Mouse (Mus musculus) kidney, embryonic 15.5 days (tissue): ENCODE results near the gene Jun. TPM values are rescaled to one million over a fixed set of nuclear protein-coding genes. Genes with fewer than 3 reads are reported as not detected.

Experiments used
- ATAC-seq: fragments of 200-750 bp; cut with Nextera tagmentation; replicated peaks from 2 replicates; pipeline ENCODE4 v1.8.0; 2017; ENCODE audit warnings: moderate TSS enrichment; ENCODE audit not compliant: low FRiP score
- H3K27ac ChIP-seq: fragments of 300-500 bp; sonication (generic); 2 replicates; pipeline ENCODE4 v1.5.1; 2015; ENCODE audit warnings: mild to moderate bottlenecking, inconsistent platforms
- H3K27me3 ChIP-seq: fragments of 300-500 bp; sonication (generic); 2 replicates; pipeline ENCODE4 v1.6.1; 2015; ENCODE audit warnings: inconsistent platforms
- H3K36me3 ChIP-seq: fragments of 300-500 bp; sonication (generic); 2 replicates; pipeline ENCODE4 v1.6.1; 2015; ENCODE audit warnings: inconsistent platforms
- H3K4me1 ChIP-seq: fragments of 300-500 bp; sonication (generic); 2 replicates; pipeline ENCODE4 v1.6.1; 2015; ENCODE audit warnings: inconsistent platforms
- H3K4me2 ChIP-seq: fragments of 300-500 bp; sonication (generic); 2 replicates; pipeline ENCODE4 v1.6.1; 2015; ENCODE audit warnings: moderate library complexity, mild to moderate bottlenecking, inconsistent platforms
- H3K4me3 ChIP-seq: fragments of 300-500 bp; sonication (generic); replicated peaks from 2 replicates; pipeline ENCODE4 v1.5.1; 2015; ENCODE audit warnings: mild to moderate bottlenecking, inconsistent platforms
- H3K9ac ChIP-seq: fragments of 300-500 bp; sonication (generic); 2 replicates; pipeline ENCODE4 v1.6.1; 2015; ENCODE audit warnings: mild to moderate bottlenecking, inconsistent platforms
- H3K9me3 ChIP-seq: fragments of 300-500 bp; sonication (generic); replicated peaks from 2 replicates; pipeline ENCODE4 v1.6.1; 2016; ENCODE audit warnings: inconsistent platforms
- WGBS: fragments of 180-500 bp; shearing (Covaris S2); methylation state at CpG from one replicate; pipeline ENCODE4 v1.1.7; 2015; ENCODE audit warnings: mixed read lengths; 5-methylcytosine and 5-hydroxymethylcytosine counted together
- polyA plus RNA-seq: library from polyadenylated mRNA; unstranded; fragments of >200 nt; fragmentation: Nextera tagmentation; extraction: Ambion mirVana; gene quantifications from 2 replicates; pipeline ENCODE4 v1.2.1, GENCODE M21; 2015

Jun gene
- polyA plus RNA-seq, 1 experiment from 2014 or later: 70.1 TPM

GRCm38 (mm10) chr4:95070407-95070806 is 18.4 kb upstream of the Jun start:
- 69% methylated on average over 5 of the region's 5 CpGs for WGBS
- H3K4me3 ChIP-seq: no peak overlapping the region
- no peak overlapping the region for H3K9ac ChIP-seq
- H3K4me1 ChIP-seq: peaks cover 10% of the 10 kb centered on the region
- no peak overlapping the region for H3K4me2 ChIP-seq
- ATAC-seq: no peak
- H3K9me3 ChIP-seq: no peaks in the 10 kb centered on the region
- H3K36me3 ChIP-seq: no peaks in the 10 kb centered on the region
- H3K27me3 ChIP-seq: no peaks in the 10 kb centered on the region
- H3K27ac ChIP-seq: no peak overlapping the region

- H3K9me3 ChIP-seq: no peaks in the 10 kb centered on the region
- no peaks in the 10 kb centered on the region for H3K36me3 ChIP-seq
- H3K4me3 ChIP-seq: no peak overlapping the region
- H3K27me3 ChIP-seq: no peaks in the 10 kb centered on the region
- ATAC-seq: no peak
- no peak overlapping the region for H3K9ac ChIP-seq
- WGBS: 80% methylated on average over 8 of the region's 8 CpGs
- H3K4me1 ChIP-seq: peaks cover 6% of the 10 kb centered on the region
- H3K4me2 ChIP-seq: no peak overlapping the region
- no peak overlapping the region for H3K27ac ChIP-seq
These were observed 16.3 kb upstream of the Jun start for GRCm38 (mm10) chr4:95068045-95068948.

DNA sequence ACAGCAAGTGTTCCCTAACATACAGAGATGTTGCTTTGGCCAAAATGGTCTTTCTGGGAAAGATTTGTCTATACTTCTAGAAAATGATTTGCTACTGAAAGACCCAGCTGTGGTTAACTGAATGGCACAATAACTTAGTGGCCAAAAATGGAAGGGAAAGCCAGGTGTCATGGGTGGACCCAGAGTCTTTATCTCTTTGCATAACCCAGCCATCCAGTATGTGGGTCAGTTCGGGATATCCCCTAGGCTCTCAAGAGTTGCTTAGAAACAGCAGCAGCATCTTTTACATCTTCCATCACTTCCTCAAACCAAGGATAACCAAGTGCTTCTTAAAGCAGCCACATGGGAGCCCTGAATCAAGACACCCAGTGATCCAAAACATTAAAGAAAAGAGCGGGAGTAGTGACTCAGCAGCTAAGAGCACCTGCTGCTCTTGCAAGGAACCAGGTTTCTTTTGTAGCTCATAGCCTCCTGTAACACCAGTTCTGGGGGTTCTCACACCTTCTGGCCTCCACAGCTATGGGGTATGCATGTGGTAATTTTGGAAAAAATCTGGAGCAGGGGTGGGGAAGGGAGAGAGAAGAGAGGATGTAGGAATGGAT is 11.7 kb upstream of the Jun start:
- Histone ChIP-seq H3K9ac (no peak overlapping the region), H3K9me3 (no peaks in the 10 kb centered on the region), H3K4me1 (0 out of 2 replicates have a peak, but pooled peaks cover 2% of the 10 kb centered on the region), H3K4me2 (no peak overlapping the region), H3K4me3 (no peak overlapping the region), H3K27ac (no peak overlapping the region), H3K36me3 (no peaks in the 10 kb centered on the region), H3K27me3 (no peaks in the 10 kb centered on the region)
- no peak for ATAC-seq
- 88% methylated on average over 2 of the region's 2 CpGs for WGBS

DNA sequence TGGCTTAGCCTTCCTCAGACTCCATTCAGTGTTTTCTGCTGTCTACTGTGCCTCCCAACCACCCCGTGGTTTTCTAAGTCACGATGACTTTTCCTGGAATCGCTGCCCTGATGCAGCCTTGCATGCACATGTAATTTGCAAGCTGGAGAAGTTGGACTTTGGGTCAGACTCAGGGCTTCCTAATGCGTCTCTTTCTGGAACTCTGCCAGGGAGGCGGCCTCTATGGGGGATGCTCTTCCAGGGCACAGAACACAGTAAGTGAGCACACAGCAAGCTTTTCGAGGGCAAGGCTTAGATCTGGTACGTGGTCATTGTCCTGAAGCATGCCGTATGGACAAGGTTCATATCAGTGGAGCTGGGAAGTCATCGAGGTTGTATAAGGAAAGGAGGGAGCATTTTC is 10.9 kb upstream of the Jun start:
- no peak overlapping the region for H3K4me2 ChIP-seq
- no peaks in the 10 kb centered on the region for H3K9me3 ChIP-seq
- ATAC-seq: 0 out of 2 replicates have a peak, but pooled peaks have one; percentile 46
- WGBS: 62% methylated on average over 9 of the region's 9 CpGs
- no peaks in the 10 kb centered on the region for H3K27me3 ChIP-seq
- H3K36me3 ChIP-seq: no peaks in the 10 kb centered on the region
- H3K4me1 ChIP-seq: 0 out of 2 replicates have a peak, but pooled peaks cover 2% of the 10 kb centered on the region
- no peak overlapping the region; the same call in 1 of the 2 replicates for H3K27ac ChIP-seq
- no peak overlapping the region for H3K9ac ChIP-seq
- no peak overlapping the region for H3K4me3 ChIP-seq

DNA sequence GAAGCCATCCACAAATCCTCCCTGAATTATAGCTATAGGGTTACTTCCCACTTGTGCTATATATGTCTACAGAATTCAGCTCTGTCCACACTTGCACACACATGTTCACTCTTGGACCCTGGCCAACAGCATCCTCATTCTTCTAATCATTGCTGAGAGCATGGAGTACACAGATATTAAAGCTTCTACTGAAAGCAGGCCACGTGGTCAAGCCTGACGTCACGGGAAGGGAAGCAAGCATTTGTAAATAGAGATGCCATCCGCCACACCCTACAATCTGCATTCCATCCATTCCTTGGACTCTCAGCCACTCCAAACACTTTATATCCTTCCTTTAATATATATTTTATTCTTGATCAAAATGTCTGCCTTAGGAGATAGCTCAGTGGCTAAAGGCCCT is 5.2 kb upstream of the Jun start:
- H3K36me3 ChIP-seq: no peaks in the 10 kb centered on the region
- no peak overlapping the region for H3K4me2 ChIP-seq
- no peaks in the 10 kb centered on the region for H3K9me3 ChIP-seq
- H3K27me3 ChIP-seq: no peaks in the 10 kb centered on the region
- no peak overlapping the region for H3K4me3 ChIP-seq
- ATAC-seq: no peak
- WGBS: 78% methylated on average over 4 of the region's 4 CpGs
- no peak overlapping the region for H3K27ac ChIP-seq
- peaks cover 19% of the 10 kb centered on the region for H3K4me1 ChIP-seq
- no peak overlapping the region for H3K9ac ChIP-seq

GRCm38 (mm10) chr4:95055276-95055675 is 3.3 kb upstream of the Jun start:
- Histone ChIP-seq H3K9me3 (no peaks in the 10 kb centered on the region), H3K4me2 (no peak overlapping the region), H3K27me3 (no peaks in the 10 kb centered on the region), H3K4me3 (no peak overlapping the region), H3K36me3 (no peaks in the 10 kb centered on the region), H3K27ac (no peak overlapping the region), H3K4me1 (peaks cover 19% of the 10 kb centered on the region), H3K9ac (no peak overlapping the region)
- no peak for ATAC-seq
- 76% methylated on average over 1 of the region's 1 CpGs for WGBS

DNA sequence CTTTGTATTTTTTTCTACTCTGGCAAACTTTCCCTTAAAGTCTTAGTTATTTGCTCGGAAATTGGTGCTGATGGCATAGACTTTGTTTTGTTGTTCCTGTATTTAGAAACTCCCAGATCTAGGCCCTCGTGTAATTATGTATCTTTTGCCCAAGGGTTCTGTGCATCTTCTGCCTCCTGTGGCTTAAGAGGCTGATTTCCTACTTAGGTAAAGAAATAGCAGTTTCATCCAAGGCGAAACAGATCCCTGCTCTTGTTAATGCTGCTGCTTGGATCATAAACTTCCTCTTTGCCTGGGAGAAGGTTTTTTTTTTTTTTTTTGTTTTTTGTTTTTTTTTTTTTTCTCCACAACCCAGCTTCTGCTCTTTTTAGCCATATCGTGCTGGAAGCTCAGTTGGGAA is 2.3 kb upstream of the Jun start:
- peak overlapping the region; percentile 87 for H3K4me2 ChIP-seq
- no peak for ATAC-seq
- H3K27me3 ChIP-seq: no peaks in the 10 kb centered on the region
- H3K9ac ChIP-seq: no peak overlapping the region
- H3K27ac ChIP-seq: peak overlapping the region; percentile 99
- no peaks in the 10 kb centered on the region for H3K36me3 ChIP-seq
- WGBS: 21% methylated on average over 4 of the region's 4 CpGs
- H3K9me3 ChIP-seq: no peaks in the 10 kb centered on the region
- peak overlapping the region; percentile 65; the same call in 1 of the 2 replicates for H3K4me3 ChIP-seq
- H3K4me1 ChIP-seq: peaks cover 19% of the 10 kb centered on the region

GRCm38 (mm10) chr4:95053791-95054117 is 1.7 kb upstream of the Jun start:
- WGBS: under 1% methylated on average over 6 of the region's 6 CpGs
- Histone ChIP-seq H3K4me1 (peaks cover 25% of the 10 kb centered on the region), H3K9me3 (no peaks in the 10 kb centered on the region), H3K36me3 (no peaks in the 10 kb centered on the region), H3K4me2 (peak overlapping the region; percentile 87), H3K27ac (peak overlapping the region; percentile 99), H3K4me3 (peak overlapping the region; percentile 65), H3K27me3 (no peaks in the 10 kb centered on the region), H3K9ac (peak overlapping the region; percentile 61; the same call in 1 of the 2 replicates)
- no peak for ATAC-seq

DNA sequence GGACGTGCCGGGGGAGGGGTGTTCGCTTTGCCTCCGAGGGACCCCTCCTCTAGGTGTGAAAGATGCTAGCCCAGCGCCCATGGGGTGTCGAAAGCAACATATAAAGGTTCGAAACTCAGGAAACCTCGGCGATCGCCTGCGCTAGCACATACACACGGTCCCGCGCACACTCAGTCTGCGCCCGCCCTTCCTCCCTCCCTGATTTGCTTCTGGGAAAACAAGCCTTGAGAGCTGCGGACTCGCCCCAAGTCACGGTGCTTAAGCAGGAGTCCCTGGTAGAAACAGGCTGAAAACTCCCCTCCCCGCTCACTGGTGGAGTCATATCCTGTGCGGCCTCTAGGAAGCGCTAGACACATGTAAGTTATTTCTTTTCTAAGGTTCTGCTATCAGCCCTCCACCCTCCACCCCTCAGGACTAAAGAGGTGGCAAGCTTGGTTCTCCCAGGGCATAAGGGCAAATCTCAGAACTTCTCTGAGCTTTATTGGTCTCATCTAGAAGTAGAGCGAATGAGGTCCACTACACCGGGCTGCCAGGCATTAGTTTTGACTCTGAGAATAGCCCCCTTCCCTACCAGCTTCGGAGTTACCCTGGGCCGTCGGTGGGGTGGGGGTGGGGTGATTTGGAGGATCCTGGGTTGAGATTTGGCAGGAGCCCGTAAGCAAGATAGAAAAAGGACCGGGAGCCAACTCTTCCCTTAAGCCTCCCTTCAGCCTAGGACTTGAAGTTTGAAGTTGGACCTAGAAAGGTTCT is 1.2 kb upstream of the Jun start:
- 0% methylated on average over 29 of the region's 29 CpGs for WGBS
- no peaks in the 10 kb centered on the region for H3K36me3 ChIP-seq
- no peaks in the 10 kb centered on the region for H3K9me3 ChIP-seq
- H3K4me1 ChIP-seq: peaks cover 30% of the 10 kb centered on the region
- peak; percentile 75 for ATAC-seq
- H3K9ac ChIP-seq: peak overlapping the region; percentile 61
- peak overlapping the region; percentile 87 for H3K4me2 ChIP-seq
- no peaks in the 10 kb centered on the region for H3K27me3 ChIP-seq
- peak overlapping the region; percentile 65 for H3K4me3 ChIP-seq
- peak overlapping the region; percentile 99 for H3K27ac ChIP-seq

- WGBS: under 1% methylated on average over 54 of the region's 54 CpGs
- Histone ChIP-seq H3K4me1 (peaks cover 34% of the 10 kb centered on the region), H3K4me3 (peak overlapping the region; percentile 65), H3K9ac (peak overlapping the region; percentile 92), H3K27me3 (no peaks in the 10 kb centered on the region), H3K27ac (peak overlapping the region; percentile 99), H3K9me3 (no peaks in the 10 kb centered on the region), H3K36me3 (no peaks in the 10 kb centered on the region), H3K4me2 (peak overlapping the region; percentile 87)
- peak; percentile 0; the same call in 1 of the 2 replicates for ATAC-seq
These were observed 631 bp downstream of the Jun start for GRCm38 (mm10) chr4:95051311-95051871.

GRCm38 (mm10) chr4:95050518-95051278 is 1.3 kb downstream of the Jun start:
- Histone ChIP-seq H3K27me3 (no peaks in the 10 kb centered on the region), H3K9ac (peak overlapping the region; percentile 92), H3K27ac (peak overlapping the region; percentile 99), H3K36me3 (no peaks in the 10 kb centered on the region), H3K9me3 (no peaks in the 10 kb centered on the region), H3K4me2 (peak overlapping the region; percentile 87), H3K4me1 (peaks cover 34% of the 10 kb centered on the region), H3K4me3 (peak overlapping the region; percentile 65)
- peak; percentile 16 for ATAC-seq
- WGBS: under 1% methylated on average over 70 of the region's 70 CpGs
